Comparison of ENCODE assay signal across 8 mouse cellular contexts in the genomic region with DNA sequence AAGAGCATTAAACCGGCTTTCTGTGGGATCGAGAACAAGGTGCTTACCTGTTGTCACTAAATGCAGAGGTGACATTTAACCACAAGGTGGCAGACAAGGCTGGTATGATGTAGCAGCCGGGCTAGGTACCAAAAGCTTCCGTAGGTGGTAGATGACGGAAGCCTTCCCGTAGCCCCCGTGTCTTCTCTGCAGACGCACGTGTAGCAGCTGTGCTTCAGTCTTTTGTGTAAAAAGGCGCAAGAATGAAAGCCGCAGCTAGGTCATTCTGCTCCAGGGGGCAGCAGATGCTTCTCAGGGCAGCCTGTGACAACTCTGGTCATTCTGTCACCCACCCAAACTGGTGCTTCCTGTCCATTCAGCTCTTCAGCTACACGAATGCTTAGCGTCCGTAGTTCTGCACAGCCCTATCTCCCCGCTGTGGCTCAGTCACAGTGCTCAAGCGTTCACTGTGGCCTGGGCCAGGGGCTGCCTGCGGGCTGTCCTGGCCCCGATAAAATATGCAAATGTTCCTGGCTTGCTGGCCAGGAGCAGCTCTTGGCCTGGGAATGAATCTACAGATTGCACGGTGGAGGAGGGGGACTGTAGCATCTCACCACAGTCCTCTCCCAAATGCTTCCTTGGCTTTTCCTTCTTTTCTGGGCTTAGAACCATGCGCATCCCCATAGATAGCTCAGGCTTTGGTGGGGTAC. TPM values are rescaled to one million over a fixed set of nuclear protein-coding genes. Genes with fewer than 3 reads are reported as not detected.
DNase-seq lines count a peak whose midpoint lies in the region; ATAC-seq and TF ChIP-seq lines count a peak whose summit lies in the region.

No protein-coding gene starts in this region.

- peaks cover 17% of the 10 kb centered on the region for H3K4me1 ChIP-seq in lung, embryonic 15.5 days

- DNase-seq in B cell, adult 2 months: peak; percentile 45 to 55
- DNase-seq in WW6 (ENCODE audit: low read depth, low spot score): peak; percentile 74
- peak; percentile 85 for DNase-seq in embryo, embryonic 11 days
- peak; percentile 58 to 67 for DNase-seq in heart, postnatal 10 days
- DNase-seq in layer of hippocampus, adult 2 months (ENCODE audit: low spot score in 2 of 2): peak; percentile 69 to 71
- peak; percentile 49 for DNase-seq in retina, adult 2 months (ENCODE audit: low read depth, low spot score)
- DNase-seq in spleen, postnatal 4 days (ENCODE audit: low spot score in 2 of 2): no peak

- no peaks in the 10 kb centered on the region for H3K9me3 ChIP-seq in lung, embryonic 15.5 days

- intact Hi-C loops in heart, postnatal 10 days (cut with DNase I): loop anchor here (2.0 kb wide), 1 partner anchor 33 kb away; no protein-coding TSS in a partner anchor

- peak; percentile 33; the same call in 1 of the 2 replicates for ATAC-seq in lung, embryonic 15.5 days (ENCODE audit: borderline replicate concordance, extremely low read depth, low FRiP score, low TSS enrichment)

- TF ChIP-seq CTCF in layer of hippocampus, adult 2 months (conservative IDR thresholded peaks at IDR 0.05): peak; percentile 87

- 5% methylated on average over 20 of the region's 20 CpGs for whole genome bisulfite sequencing in lung, embryonic 15.5 days

- H3K27me3 ChIP-seq in lung, embryonic 15.5 days: peaks cover 10% of the 10 kb centered on the region; the same call in 1 of the 2 replicates

- H3K27ac ChIP-seq in layer of hippocampus, adult 2 months: peak overlapping the region; percentile 81
- H3K27ac ChIP-seq in lung, embryonic 15.5 days: no peak overlapping the region

- no peak overlapping the region for H3K9ac ChIP-seq in lung, embryonic 15.5 days

- peak overlapping the region; percentile 58 for H3K4me2 ChIP-seq in lung, embryonic 15.5 days

- H3K36me3 ChIP-seq in lung, embryonic 15.5 days: no peaks in the 10 kb centered on the region

- H3K4me3 ChIP-seq in layer of hippocampus, adult 2 months: peak overlapping the region; percentile 51
- H3K4me3 ChIP-seq in lung, embryonic 15.5 days: peak overlapping the region; percentile 23

RNA-seq across cellular contexts. Expression of gene Adam11, which starts 21.8 kb away (rescaled TPM):
- 1 to 10 TPM; 5.8 TPM for total RNA-seq in heart, postnatal 10 days (2021)
- 100 to 1,000 TPM; 192 to 212 TPM for total RNA-seq in layer of hippocampus, adult 2 months (2021)
- 6.1 and 6.3 TPM in 2 replicates for polyA plus RNA-seq in lung, embryonic 15.5 days (2015; fragmentation: Nextera tagmentation; extraction: Ambion mirVana)

RNA-seq across cellular contexts. Expression of gene Ccdc43, which starts 41.8 kb away (rescaled TPM):
- total RNA-seq in heart, postnatal 10 days (2021): 10 to 100 TPM; 19.7 to 22.7 TPM
- 10 to 100 TPM; 33.5 to 44.7 TPM for total RNA-seq in layer of hippocampus, adult 2 months (2021)
- 47.6 and 49.0 TPM in 2 replicates for polyA plus RNA-seq in lung, embryonic 15.5 days (2015; fragmentation: Nextera tagmentation; extraction: Ambion mirVana)

Comparison
In these comparisons a context has a peak if more than half of its experiments do, and no peak if none do; other contexts are left out.
1. DNase-seq: peak in B cell, adult 2 months (2 of 2), WW6 (single experiment), embryo, embryonic 11 days (single experiment), heart, postnatal 10 days (2 of 2), layer of hippocampus, adult 2 months (2 of 2) and retina, adult 2 months (single experiment); none in spleen, postnatal 4 days (0 of 2).
2. RNA of gene Adam11, which starts 21.8 kb away (total RNA-seq): 192 to 212 TPM in layer of hippocampus, adult 2 months; 5.8 TPM in heart, postnatal 10 days; every median in the first group is over 10 times any median in the second.